Mouse (Mus musculus): ENCODE data around the gene Hivep2. TPM values are rescaled to one million over a fixed set of nuclear protein-coding genes. Genes with fewer than 3 reads are reported as not detected.

Gene Hivep2
- polyA plus RNA-seq, 1 experiment from 2014 or later: 31.0 TPM

- no peaks in the 10 kb centered on the region for H3K36me3 ChIP-seq (ENCODE audit: control insufficient read depth, insufficient read depth)
- H3K4me3 ChIP-seq (replicated peaks; ENCODE audit: low read length): no peak overlapping the region
- H3K27me3 ChIP-seq (replicated peaks; ENCODE audit: control insufficient read depth, insufficient read depth, low read length): no peaks in the 10 kb centered on the region
- H3K4me2 ChIP-seq (ENCODE audit: low read length): no peak overlapping the region
- no peak overlapping the region for H3K27ac ChIP-seq (ENCODE audit: low read length)
- peak; percentile 15 for ATAC-seq
- H3K9ac ChIP-seq (replicated peaks; ENCODE audit: low read depth, low read length): no peak overlapping the region
- WGBS: 55% methylated on average over 5 of the region's 5 CpGs
- H3K9me3 ChIP-seq (ENCODE audit: control insufficient read depth, low read length): no peaks in the 10 kb centered on the region
- peaks cover 29% of the 10 kb centered on the region for H3K4me1 ChIP-seq (replicated peaks; ENCODE audit: control insufficient read depth, insufficient read depth, low read length)
These were observed 82.5 kb downstream of the Hivep2 start for GRCm38 (mm10) chr10:14048322-14048915.

GRCm38 (mm10) chr10:14048916-14049445, 83.1 kb downstream of the Hivep2 start:
- WGBS: 56% methylated on average over 10 of the region's 10 CpGs
- Histone ChIP-seq H3K27ac (ENCODE audit: low read length) (peak overlapping the region; percentile 28; the same call in 1 of the 2 replicates), H3K4me1 (replicated peaks; ENCODE audit: control insufficient read depth, insufficient read depth, low read length) (peaks cover 29% of the 10 kb centered on the region), H3K9me3 (ENCODE audit: control insufficient read depth, low read length) (no peaks in the 10 kb centered on the region), H3K9ac (replicated peaks; ENCODE audit: low read depth, low read length) (no peak overlapping the region), H3K27me3 (replicated peaks; ENCODE audit: control insufficient read depth, insufficient read depth, low read length) (no peaks in the 10 kb centered on the region), H3K36me3 (ENCODE audit: control insufficient read depth, insufficient read depth) (no peaks in the 10 kb centered on the region), H3K4me3 (replicated peaks; ENCODE audit: low read length) (no peak overlapping the region), H3K4me2 (ENCODE audit: low read length) (no peak overlapping the region)
- peak; percentile 42 for ATAC-seq

- Histone ChIP-seq H3K4me2 (ENCODE audit: low read length) (no peak overlapping the region), H3K27ac (ENCODE audit: low read length) (no peak overlapping the region), H3K36me3 (ENCODE audit: control insufficient read depth, insufficient read depth) (no peaks in the 10 kb centered on the region), H3K4me3 (replicated peaks; ENCODE audit: low read length) (no peak overlapping the region), H3K27me3 (replicated peaks; ENCODE audit: control insufficient read depth, insufficient read depth, low read length) (no peaks in the 10 kb centered on the region), H3K9ac (replicated peaks; ENCODE audit: low read depth, low read length) (no peak overlapping the region), H3K4me1 (replicated peaks; ENCODE audit: control insufficient read depth, insufficient read depth, low read length) (peaks cover 29% of the 10 kb centered on the region), H3K9me3 (ENCODE audit: control insufficient read depth, low read length) (no peaks in the 10 kb centered on the region)
- WGBS: 87% methylated on average over 6 of the region's 6 CpGs
- no peak for ATAC-seq
These were observed 83.8 kb downstream of the Hivep2 start for GRCm38 (mm10) chr10:14049686-14050085.

GRCm38 (mm10) chr10:14050586-14050985, 84.7 kb downstream of the Hivep2 start:
- no peak overlapping the region for H3K27ac ChIP-seq (ENCODE audit: low read length)
- no peak overlapping the region for H3K4me2 ChIP-seq (ENCODE audit: low read length)
- H3K36me3 ChIP-seq (ENCODE audit: control insufficient read depth, insufficient read depth): no peaks in the 10 kb centered on the region
- H3K27me3 ChIP-seq (replicated peaks; ENCODE audit: control insufficient read depth, insufficient read depth, low read length): no peaks in the 10 kb centered on the region
- H3K4me3 ChIP-seq (replicated peaks; ENCODE audit: low read length): no peak overlapping the region
- H3K9me3 ChIP-seq (ENCODE audit: control insufficient read depth, low read length): no peaks in the 10 kb centered on the region
- H3K4me1 ChIP-seq (replicated peaks; ENCODE audit: control insufficient read depth, insufficient read depth, low read length): peaks cover 29% of the 10 kb centered on the region
- no peak overlapping the region for H3K9ac ChIP-seq (replicated peaks; ENCODE audit: low read depth, low read length)
- WGBS: 93% methylated on average over 8 of the region's 8 CpGs
- no peak for ATAC-seq

GRCm38 (mm10) chr10:14052109-14052689, 86.3 kb downstream of the Hivep2 start:
- no peak overlapping the region for H3K4me3 ChIP-seq (replicated peaks; ENCODE audit: low read length)
- peaks cover 35% of the 10 kb centered on the region for H3K4me1 ChIP-seq (replicated peaks; ENCODE audit: control insufficient read depth, insufficient read depth, low read length)
- no peaks in the 10 kb centered on the region for H3K9me3 ChIP-seq (ENCODE audit: control insufficient read depth, low read length)
- no peak overlapping the region for H3K4me2 ChIP-seq (ENCODE audit: low read length)
- H3K27me3 ChIP-seq (replicated peaks; ENCODE audit: control insufficient read depth, insufficient read depth, low read length): no peaks in the 10 kb centered on the region
- WGBS: 93% methylated on average over 8 of the region's 8 CpGs
- H3K9ac ChIP-seq (replicated peaks; ENCODE audit: low read depth, low read length): no peak overlapping the region
- no peaks in the 10 kb centered on the region for H3K36me3 ChIP-seq (ENCODE audit: control insufficient read depth, insufficient read depth)
- no peak overlapping the region for H3K27ac ChIP-seq (ENCODE audit: low read length)
- ATAC-seq: no peak

- H3K4me2 ChIP-seq (ENCODE audit: low read length): no peak overlapping the region
These were observed 89.0 kb downstream of the Hivep2 start for GRCm38 (mm10) chr10:14054860-14055259.

GRCm38 (mm10) chr10:14055533-14055981, 89.7 kb downstream of the Hivep2 start:
- Histone ChIP-seq H3K9ac (replicated peaks; ENCODE audit: low read depth, low read length) (no peak overlapping the region), H3K4me2 (ENCODE audit: low read length) (no peak overlapping the region), H3K36me3 (ENCODE audit: control insufficient read depth, insufficient read depth) (no peaks in the 10 kb centered on the region), H3K4me3 (replicated peaks; ENCODE audit: low read length) (no peak overlapping the region), H3K27me3 (replicated peaks; ENCODE audit: control insufficient read depth, insufficient read depth, low read length) (no peaks in the 10 kb centered on the region), H3K4me1 (replicated peaks; ENCODE audit: control insufficient read depth, insufficient read depth, low read length) (peaks cover 20% of the 10 kb centered on the region), H3K9me3 (ENCODE audit: control insufficient read depth, low read length) (no peaks in the 10 kb centered on the region), H3K27ac (ENCODE audit: low read length) (no peak overlapping the region)
- 0 out of 2 replicates have a peak, but pooled peaks have one; percentile 12 for ATAC-seq
- 10% methylated on average over 9 of the region's 9 CpGs for WGBS

More at GRCm38 (mm10) chr10:14054860-14055259, 89.0 kb downstream of the Hivep2 start:
- Histone ChIP-seq H3K9me3 (ENCODE audit: control insufficient read depth, low read length) (no peaks in the 10 kb centered on the region), H3K4me1 (replicated peaks; ENCODE audit: control insufficient read depth, insufficient read depth, low read length) (peaks cover 20% of the 10 kb centered on the region), H3K36me3 (ENCODE audit: control insufficient read depth, insufficient read depth) (no peaks in the 10 kb centered on the region), H3K27ac (ENCODE audit: low read length) (no peak overlapping the region), H3K9ac (replicated peaks; ENCODE audit: low read depth, low read length) (no peak overlapping the region), H3K27me3 (replicated peaks; ENCODE audit: control insufficient read depth, insufficient read depth, low read length) (no peaks in the 10 kb centered on the region), H3K4me3 (replicated peaks; ENCODE audit: low read length) (no peak overlapping the region)
- no peak for ATAC-seq
- 79% methylated on average over 4 of the region's 4 CpGs for WGBS

- Histone ChIP-seq H3K4me2 (ENCODE audit: low read length) (no peak overlapping the region), H3K27me3 (replicated peaks; ENCODE audit: control insufficient read depth, insufficient read depth, low read length) (no peaks in the 10 kb centered on the region), H3K4me1 (replicated peaks; ENCODE audit: control insufficient read depth, insufficient read depth, low read length) (peaks cover 20% of the 10 kb centered on the region), H3K9me3 (ENCODE audit: control insufficient read depth, low read length) (no peaks in the 10 kb centered on the region), H3K4me3 (replicated peaks; ENCODE audit: low read length) (no peak overlapping the region), H3K36me3 (ENCODE audit: control insufficient read depth, insufficient read depth) (no peaks in the 10 kb centered on the region), H3K9ac (replicated peaks; ENCODE audit: low read depth, low read length) (no peak overlapping the region), H3K27ac (ENCODE audit: low read length) (no peak overlapping the region)
- 71% methylated on average over 4 of the region's 4 CpGs for WGBS
- no peak for ATAC-seq
These were observed 90.2 kb downstream of the Hivep2 start for GRCm38 (mm10) chr10:14056057-14056456.

- H3K27me3 ChIP-seq (replicated peaks; ENCODE audit: control insufficient read depth, insufficient read depth, low read length): no peaks in the 10 kb centered on the region
- no peak overlapping the region for H3K4me2 ChIP-seq (ENCODE audit: low read length)
- H3K9ac ChIP-seq (replicated peaks; ENCODE audit: low read depth, low read length): no peak overlapping the region
- no peak overlapping the region for H3K27ac ChIP-seq (ENCODE audit: low read length)
- H3K4me1 ChIP-seq (replicated peaks; ENCODE audit: control insufficient read depth, insufficient read depth, low read length): peaks cover 20% of the 10 kb centered on the region
- WGBS: 9% methylated on average over 8 of the region's 8 CpGs
- peak; percentile 84 for ATAC-seq
- H3K36me3 ChIP-seq (ENCODE audit: control insufficient read depth, insufficient read depth): no peaks in the 10 kb centered on the region
- no peak overlapping the region for H3K4me3 ChIP-seq (replicated peaks; ENCODE audit: low read length)
- no peaks in the 10 kb centered on the region for H3K9me3 ChIP-seq (ENCODE audit: control insufficient read depth, low read length)
These were observed 90.9 kb downstream of the Hivep2 start for GRCm38 (mm10) chr10:14056584-14057451.

Measured in forebrain, embryonic 16.5 days (tissue).